ENCODE assay signal across 8 mouse cellular contexts in the genomic region with DNA sequence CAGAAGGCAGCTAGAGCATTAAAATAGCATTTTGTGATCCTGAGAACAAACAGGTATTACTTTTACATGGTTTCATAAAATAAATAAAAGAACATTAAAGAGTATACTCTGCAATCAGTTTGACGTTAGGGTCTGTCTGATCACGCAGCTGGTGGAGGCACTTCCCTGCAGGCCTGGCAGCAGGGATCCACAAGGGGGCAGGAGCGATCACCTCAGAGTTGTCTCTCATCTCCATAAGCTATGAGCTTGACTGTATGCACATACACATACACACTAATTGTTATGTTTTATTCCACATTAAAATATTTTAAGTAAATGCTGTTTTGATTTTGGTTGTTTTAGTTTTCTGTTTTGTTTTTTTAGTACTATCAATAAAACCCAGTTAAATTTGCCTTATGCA. TPM values are rescaled to one million over a fixed set of nuclear protein-coding genes. Genes with fewer than 3 reads are reported as not detected.
DNase-seq lines count a peak whose midpoint lies in the region; ATAC-seq lines count a peak whose summit lies in the region.
"Had no signal": no experiment of that assay in that cellular context is flagged by ENCODE, and none has a peak within 500 bp of the region (broad histone marks: within the 10 kb centered on the region; RNA-seq: fewer than 3 reads in every experiment).

No protein-coding gene starts in this region.

- no peaks in the 10 kb centered on the region for H3K36me3 ChIP-seq in embryonic facial prominence, embryonic 11.5 days (replicated peaks; ENCODE audit: control insufficient read depth, insufficient read depth, low read depth, low read length)
- H3K36me3 ChIP-seq: hindbrain, embryonic 15.5 days had no signal

- no peaks in the 10 kb centered on the region for H3K9me3 ChIP-seq in embryonic facial prominence, embryonic 11.5 days (replicated peaks; ENCODE audit: control insufficient read depth, low read length)
- H3K9me3 ChIP-seq: hindbrain, embryonic 15.5 days had no signal

- ATAC-seq in embryonic facial prominence, embryonic 11.5 days (replicated peaks; ENCODE audit: insufficient number of reproducible peaks, low FRiP score, low TSS enrichment, low read depth): no peak

- H3K27ac ChIP-seq in embryonic facial prominence, embryonic 11.5 days (replicated peaks; ENCODE audit: low read depth, low read length): no peak overlapping the region
- H3K27ac ChIP-seq: hindbrain, embryonic 15.5 days had no signal

- H3K27me3 ChIP-seq in embryonic facial prominence, embryonic 11.5 days (ENCODE audit: control insufficient read depth, insufficient read depth, low read length): no peaks in the 10 kb centered on the region
- H3K27me3 ChIP-seq: hindbrain, embryonic 15.5 days had no signal

- no peaks in the 10 kb centered on the region for H3K4me1 ChIP-seq in embryonic facial prominence, embryonic 11.5 days (ENCODE audit: control insufficient read depth, insufficient read depth, low read length)
- H3K4me1 ChIP-seq: hindbrain, embryonic 15.5 days had no signal

- 18% methylated on average over 3 of the region's 3 CpGs for WGBS in embryonic facial prominence, embryonic 11.5 days

- no peak overlapping the region for H3K9ac ChIP-seq in embryonic facial prominence, embryonic 11.5 days (replicated peaks; ENCODE audit: low read length)
- H3K9ac ChIP-seq: hindbrain, embryonic 15.5 days had no signal

- H3K4me2 ChIP-seq in embryonic facial prominence, embryonic 11.5 days (ENCODE audit: low read depth, low read length): no peak overlapping the region
- H3K4me2 ChIP-seq: hindbrain, embryonic 15.5 days had no signal

- no peak overlapping the region for H3K4me3 ChIP-seq in embryonic facial prominence, embryonic 11.5 days (ENCODE audit: low read depth, low read length)
- H3K4me3 ChIP-seq: hindbrain, embryonic 15.5 days had no signal

- DNase-seq in urinary bladder, postnatal 14 days (ENCODE audit: low spot score): peak; percentile 66
- no peak for DNase-seq in urinary bladder, postnatal 4 days (ENCODE audit: low spot score in 2 of 2)
- peak; percentile 59 for DNase-seq in adrenal gland, adult 2 months
- DNase-seq in embryonic facial prominence, embryonic 11.5 days (ENCODE audit: low spot score): peak; percentile 64
- peak; percentile 79 for DNase-seq in induced T-regulatory cell, adult 2 months (ENCODE audit: low read depth)
- peak; percentile 51 to 55 for DNase-seq in lung, adult 18-20 months
- peak; percentile 55 for DNase-seq in right cerebral cortex, postnatal 14 days

RNA-seq across cellular contexts. Expression of gene Rabgap1l, which starts 34.8 kb away (rescaled TPM):
- total RNA-seq in adrenal gland, adult 2 months (2021): 10 to 100 TPM; 24.2 to 29.5 TPM
- 1.8 TPM in 2 replicates for polyA plus RNA-seq in adrenal gland, adult 2 months (2012; rRNA removed)
- 13.6 and 15.5 TPM in 2 replicates for polyA plus RNA-seq in embryonic facial prominence, embryonic 11.5 days (2014; fragmentation: Nextera tagmentation; extraction: Ambion mirVana)

Comparison
In these comparisons a context has a peak if more than half of its experiments do, and no peak if none do; other contexts are left out.
1. DNase-seq: peak in urinary bladder, postnatal 14 days (single experiment), adrenal gland, adult 2 months (single experiment), embryonic facial prominence, embryonic 11.5 days (single experiment), induced T-regulatory cell, adult 2 months (single experiment), lung, adult 18-20 months (2 of 2) and right cerebral cortex, postnatal 14 days (single experiment); none in urinary bladder, postnatal 4 days (0 of 2).